Mouse (Mus musculus) A20 (cell line): ENCODE measurements at regions not wholly inside any gene's neighbourhood (a gene's known extent, or its start where the extent isn't known, plus 50 kb on each side); places are given as distances from the start of the nearest gene placed in this dataset.
"Not testable (repeated sequence)": the region's sequence is repeated elsewhere in the genome, so short reads cannot be mapped to it uniquely, and the experiment has no call there.

Experiments used
- DNase-seq: peaks from one replicate; pipeline ENCODE4 v3.0.0-alpha.2; 2011; ENCODE audit warnings: low read depth, low spot score

DNA sequence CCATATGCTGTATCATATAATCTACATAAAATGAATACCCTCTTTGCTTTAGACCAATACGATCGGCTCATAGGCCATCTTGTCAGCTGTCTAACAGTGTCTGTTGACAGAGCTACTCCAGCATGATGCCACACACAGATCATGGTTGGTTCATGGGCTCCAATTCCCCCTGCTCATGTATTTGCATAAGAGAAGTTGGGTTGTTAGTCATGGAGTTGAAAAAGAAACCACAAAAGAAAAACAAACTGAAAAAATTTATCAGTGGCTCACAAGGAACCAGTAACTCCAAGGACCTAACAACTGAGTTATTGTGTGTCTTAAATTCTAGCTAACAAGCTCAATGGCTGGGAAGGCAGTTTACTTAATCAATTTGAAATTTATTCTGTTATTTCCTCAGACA lies 176.1 kb upstream of the Arhgap18 start:
- no peak for DNase-seq

DNA sequence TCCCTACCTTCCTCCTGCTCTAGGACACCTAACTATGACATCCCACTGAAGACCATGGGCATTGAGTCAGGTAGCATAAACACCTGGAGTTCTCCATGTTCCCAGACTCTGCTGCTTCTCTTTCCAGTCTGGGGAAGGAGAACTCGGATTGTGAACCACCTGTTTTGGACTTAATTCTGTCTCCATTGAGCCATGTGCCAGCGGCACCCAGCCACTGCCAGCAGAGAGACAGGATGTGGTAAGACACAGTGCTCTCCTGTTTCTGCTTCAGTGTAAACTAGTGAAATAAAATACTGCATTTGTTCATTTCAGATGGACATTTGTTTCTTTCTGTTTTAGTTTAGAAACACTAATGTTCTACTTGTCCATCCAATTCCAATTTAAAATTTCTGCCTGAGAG lies 168.1 kb upstream of the Arhgap18 start:
- no peak for DNase-seq

- DNase-seq = not testable (repeated sequence)
These were observed 146.1 kb upstream of the Arhgap18 start for GRCm38 (mm10) chr10:26607081-26607480.

DNA sequence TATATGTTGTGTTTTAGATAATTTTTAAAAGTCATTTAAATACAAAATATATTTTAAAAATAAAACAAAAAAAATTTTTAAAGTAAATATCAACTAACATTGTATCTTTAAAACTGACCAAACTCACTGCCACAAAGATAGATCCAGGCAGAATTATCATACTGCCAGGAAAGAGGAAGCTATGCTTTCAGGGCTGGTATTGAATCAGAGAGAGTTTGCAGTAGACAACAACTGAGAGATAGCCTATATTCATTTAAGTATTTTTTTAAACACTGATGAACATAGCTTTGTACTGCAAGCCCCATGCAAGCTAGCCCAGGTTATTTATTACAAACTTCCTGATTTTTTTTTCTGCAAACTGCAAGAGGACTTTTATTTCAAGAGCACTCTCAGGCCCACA lies 142.0 kb upstream of the Arhgap18 start:
- DNase-seq = no peak

GRCm38 (mm10) chr10:26630196-26630760 lies 122.9 kb upstream of the Arhgap18 start:
- DNase-seq = no peak

GRCm38 (mm10) chr10:26632266-26632665 lies 121.0 kb upstream of the Arhgap18 start:
- DNase-seq = no peak

DNA sequence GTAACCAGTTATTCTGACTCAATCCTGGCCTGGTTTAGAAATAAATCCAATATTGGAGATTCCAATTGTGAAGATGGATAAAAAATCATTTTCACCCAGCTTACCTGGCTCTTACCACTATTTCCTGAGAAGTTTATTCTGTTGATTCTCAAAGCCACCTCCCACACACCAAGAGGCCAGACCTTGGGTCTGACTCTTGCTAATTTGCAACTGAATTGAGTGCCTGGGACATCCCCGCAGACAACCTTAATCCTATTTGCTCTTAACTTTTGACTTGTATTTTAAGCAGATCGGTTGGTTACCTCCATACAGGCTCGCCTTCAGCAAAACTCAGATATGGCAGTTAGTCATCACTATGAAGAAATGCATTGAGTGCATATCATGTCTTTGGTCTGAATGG lies 115.8 kb upstream of the Arhgap18 start:
- DNase-seq = no peak

GRCm38 (mm10) chr10:26638056-26638455 lies 115.2 kb upstream of the Arhgap18 start:
- DNase-seq = no peak

DNA sequence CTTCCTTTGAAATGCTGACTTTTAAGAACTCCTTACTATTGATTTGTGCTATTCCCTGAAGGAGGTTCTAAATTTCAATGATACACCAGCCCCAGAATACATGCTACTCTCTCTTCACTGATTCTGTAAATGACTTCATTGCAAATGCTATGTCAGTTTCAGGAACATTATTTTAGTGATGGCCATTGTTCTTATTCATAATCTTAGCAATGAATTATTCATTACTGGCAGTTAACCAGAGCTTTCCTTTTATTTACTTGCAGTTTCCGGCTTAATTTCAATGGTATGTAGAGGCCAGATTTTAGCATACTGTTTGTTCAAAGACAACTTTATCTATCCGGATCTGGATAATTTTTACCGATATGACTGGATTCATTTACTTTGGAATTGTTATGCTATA lies 114.1 kb upstream of the Arhgap18 start:
- no peak for DNase-seq

DNA sequence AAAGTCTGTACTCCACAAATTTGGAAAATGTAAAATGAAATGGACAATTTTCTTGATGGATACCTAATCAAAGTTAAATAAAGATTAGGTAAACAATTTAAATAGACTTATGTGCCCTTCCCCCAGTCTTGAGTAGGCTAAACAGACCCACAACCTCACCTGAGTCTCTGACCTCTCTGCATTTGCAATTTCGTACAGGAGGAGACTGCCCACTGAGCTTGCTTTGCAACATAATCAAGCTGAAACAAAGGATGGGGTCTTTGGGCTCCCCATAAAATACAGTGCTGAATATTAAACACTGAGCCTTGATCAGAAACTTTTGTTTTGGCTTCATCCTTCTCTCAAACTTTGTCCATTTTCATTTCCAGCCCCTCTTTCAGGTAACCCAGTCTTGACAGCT lies 100.1 kb upstream of the Arhgap18 start:
- DNase-seq = no peak

DNA sequence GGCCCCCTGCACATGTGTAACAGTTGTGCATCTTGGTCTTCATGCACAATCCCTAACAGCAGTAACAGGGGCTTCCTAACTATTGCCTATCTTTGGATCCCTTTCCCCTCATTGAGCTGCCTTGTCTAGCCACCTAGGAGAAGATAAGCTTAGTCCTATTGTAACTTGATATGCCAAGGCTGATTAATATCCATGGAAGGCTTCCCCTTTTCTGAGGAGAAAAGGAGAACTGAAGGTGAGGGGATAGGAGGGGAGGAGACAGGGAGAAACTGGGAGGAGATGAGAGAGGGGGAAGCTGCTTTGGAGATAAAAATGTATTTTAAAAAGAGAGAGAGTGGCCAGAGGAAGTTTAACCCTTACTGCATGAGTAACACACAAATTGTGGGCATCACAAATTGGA lies 89.0 kb upstream of the Arhgap18 start:
- no peak for DNase-seq

DNA sequence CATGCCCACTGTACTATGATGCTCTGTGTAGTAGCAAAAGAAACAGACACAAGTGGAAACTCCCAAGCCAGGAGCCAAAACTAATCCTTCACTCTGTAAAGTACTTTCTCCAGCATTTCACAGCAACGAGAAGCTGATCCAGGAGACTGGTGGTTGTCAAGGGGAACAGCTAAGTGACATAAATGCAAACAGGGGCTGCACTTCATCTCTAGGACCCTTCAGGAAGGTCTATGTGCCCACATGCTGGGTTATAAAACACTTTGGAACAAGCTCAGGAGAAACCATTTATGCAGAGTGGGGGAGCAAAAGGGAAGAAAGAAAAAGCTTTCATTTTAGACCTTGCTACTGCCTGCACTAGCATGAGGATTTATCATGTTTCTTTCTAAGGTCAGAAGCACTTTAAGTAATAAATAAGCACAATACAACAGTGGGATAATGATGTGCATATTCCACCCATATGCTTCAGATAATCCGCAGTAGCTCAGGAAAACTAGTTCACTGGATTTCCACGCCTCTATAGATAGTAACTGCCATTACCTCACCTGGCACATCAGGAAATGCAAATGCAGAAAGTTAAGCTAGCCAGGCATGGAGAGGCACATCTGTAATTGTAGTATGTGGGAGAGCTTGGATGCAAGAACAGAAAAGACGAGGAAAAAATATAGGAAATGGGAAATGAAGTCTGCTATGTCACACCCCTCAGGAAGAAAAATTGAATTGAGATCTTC lies 73.6 kb upstream of the Arhgap18 start:
- no peak for DNase-seq

GRCm38 (mm10) chr10:26694761-26695160 lies 58.5 kb upstream of the Arhgap18 start:
- DNase-seq = no peak

- DNase-seq = no peak
These were observed 57.8 kb upstream of the Arhgap18 start for GRCm38 (mm10) chr10:26695212-26695933.
